Mouse (Mus musculus): ENCODE measurements around the gene Naip2.
"Not testable (repeated sequence)": the region's sequence is repeated elsewhere in the genome, so short reads cannot be mapped to it uniquely, and the experiment has no call there.

Gene Naip2

DNA sequence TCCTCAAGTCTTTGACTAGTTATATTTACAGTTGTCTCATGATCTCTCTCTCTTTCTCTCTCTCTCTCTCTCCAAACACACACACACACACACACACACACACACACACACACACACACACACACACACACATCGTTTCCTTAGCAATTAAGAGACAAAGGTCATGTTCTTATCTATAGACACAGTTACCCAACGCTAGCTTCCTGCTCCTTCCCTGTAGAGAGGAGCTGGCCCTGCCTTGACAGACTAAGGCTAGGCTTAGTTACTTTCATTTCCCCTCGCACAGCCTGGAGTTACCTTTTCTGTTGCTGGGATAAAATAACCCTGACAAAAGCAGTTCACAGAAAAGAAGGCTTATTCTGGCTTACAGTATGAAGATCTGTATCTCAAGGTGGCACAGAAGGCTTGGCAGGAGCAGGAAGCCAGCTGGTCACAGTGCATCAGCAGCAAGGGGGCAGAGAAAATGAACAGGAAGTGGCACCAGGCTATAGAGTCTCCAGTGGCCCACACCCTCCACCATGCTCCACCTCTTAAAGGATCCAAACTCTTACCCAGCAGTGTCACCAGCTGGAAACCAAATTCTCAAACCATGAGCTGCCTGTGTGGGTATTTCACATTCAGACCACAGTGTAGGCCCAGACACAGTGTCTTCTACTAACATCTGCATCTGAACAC, at the start of gene Naip2:
Naip2 (minus strand) TSS at position 434 of the 675 bp plus-strand sequence.
- in situ Hi-C loops (cut with MboI; ENCODE audit: low pct_unique_long_range_greater_than_20kb in 1 of 2, low sequenced_read_pairs in 2 of 2, unreplicated experiment in 1 of 2), result not testable (repeated sequence)

DNA sequence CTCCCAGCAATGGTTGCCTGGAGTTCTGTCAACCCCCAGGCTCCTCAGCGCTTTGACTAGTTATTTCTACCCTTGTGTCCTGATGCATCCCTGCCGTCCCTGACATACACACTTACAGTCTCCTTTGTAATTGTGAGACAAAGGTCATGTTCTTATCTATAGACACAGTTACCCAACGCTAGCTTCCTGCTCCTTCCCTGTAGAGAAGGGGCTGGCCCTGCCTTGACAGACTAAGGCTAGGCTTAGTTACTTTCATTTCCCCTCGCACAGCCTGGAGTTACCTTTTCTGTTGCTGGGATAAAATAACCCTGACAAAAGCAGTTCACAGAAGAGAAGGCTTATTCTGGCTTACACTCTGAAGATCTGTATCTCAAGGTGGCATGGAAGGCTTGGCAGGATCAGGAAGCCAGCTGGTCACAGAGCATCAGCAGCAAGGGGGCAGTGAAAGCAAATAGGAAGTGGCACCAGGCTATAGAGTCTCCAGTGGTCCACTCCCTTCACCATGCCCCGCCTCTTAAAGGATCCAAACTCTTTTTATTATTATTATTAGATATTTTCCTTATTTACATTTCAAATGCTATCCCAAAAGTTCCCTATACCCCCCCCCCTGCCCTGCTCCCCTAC, 45.1 kb upstream of the Naip2 start:
- in situ Hi-C loops (cut with MboI; ENCODE audit: low pct_unique_long_range_greater_than_20kb in 1 of 2, low sequenced_read_pairs in 2 of 2, unreplicated experiment in 1 of 2), result not testable (repeated sequence)

DNA sequence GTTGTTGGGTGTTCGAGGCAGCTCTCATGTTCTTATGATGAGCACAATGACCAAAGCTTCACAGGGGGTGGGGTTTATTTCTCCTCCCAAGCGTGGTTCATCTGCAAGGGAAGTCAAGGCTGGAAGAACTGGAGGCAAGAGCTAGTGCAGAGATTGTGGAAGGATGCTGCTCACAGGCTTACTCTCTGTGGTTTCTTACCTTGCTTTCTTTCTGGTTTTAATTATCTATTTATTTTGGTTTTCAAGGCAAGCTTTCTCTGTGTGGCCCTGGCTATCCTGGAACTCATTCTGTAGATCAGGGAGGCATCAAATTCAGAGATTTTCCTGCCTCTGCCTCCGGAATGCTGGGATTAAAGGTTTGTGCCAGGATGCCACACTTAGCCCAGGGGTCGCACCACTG, 44.3 kb upstream of the Naip2 start, which contains the start of gene Naip5:
Naip5 (minus strand) TSS at position 101 of the 400 bp plus-strand sequence.
- in situ Hi-C loops (cut with MboI; ENCODE audit: low pct_unique_long_range_greater_than_20kb in 1 of 2, low sequenced_read_pairs in 2 of 2, unreplicated experiment in 1 of 2), result not testable (repeated sequence)

DNA sequence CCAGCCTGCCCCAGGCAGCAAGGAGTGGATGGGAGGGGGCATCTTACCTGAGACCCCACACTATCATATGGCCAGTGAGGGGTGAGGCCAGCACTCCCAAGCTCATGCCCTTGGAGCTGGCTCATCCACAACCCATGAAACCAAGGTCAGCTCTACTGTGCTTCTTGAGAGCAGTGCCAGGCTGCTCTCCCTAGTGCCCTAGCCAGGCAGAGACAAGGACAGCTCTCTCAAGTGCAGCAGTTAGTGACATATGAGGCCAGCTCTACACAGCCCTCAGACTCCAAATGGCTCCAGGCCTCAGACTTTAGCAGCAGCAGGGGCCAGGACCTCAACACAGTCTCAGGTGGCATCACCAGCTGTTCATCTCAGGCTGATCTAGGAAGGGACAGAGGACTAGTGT, 41.8 kb upstream of the Naip2 start:
- in situ Hi-C loops (cut with MboI; ENCODE audit: low pct_unique_long_range_greater_than_20kb in 1 of 2, low sequenced_read_pairs in 2 of 2, unreplicated experiment in 1 of 2), result no loop called here

DNA sequence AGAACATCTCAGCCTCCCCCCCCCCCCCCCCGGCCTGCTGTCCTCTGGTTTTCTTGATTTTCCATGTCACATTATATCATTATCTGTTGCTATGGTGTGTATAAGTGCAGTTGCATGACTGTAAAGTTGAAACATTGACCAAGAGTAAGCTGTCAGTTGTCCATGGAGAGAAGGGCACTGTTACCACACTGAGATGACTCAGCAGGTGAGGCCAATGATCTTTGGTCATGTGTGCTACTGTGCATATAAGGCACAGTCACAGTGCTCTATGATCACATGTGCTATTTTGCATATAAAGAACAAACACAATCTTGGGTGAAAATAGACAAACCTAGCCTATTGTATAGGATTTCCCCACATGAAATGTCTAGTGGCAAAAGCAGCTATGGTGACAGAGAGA, 11.8 kb upstream of the Naip2 start:
- in situ Hi-C loops (cut with MboI; ENCODE audit: low pct_unique_long_range_greater_than_20kb in 1 of 2, low sequenced_read_pairs in 2 of 2, unreplicated experiment in 1 of 2), result not testable (repeated sequence)

DNA sequence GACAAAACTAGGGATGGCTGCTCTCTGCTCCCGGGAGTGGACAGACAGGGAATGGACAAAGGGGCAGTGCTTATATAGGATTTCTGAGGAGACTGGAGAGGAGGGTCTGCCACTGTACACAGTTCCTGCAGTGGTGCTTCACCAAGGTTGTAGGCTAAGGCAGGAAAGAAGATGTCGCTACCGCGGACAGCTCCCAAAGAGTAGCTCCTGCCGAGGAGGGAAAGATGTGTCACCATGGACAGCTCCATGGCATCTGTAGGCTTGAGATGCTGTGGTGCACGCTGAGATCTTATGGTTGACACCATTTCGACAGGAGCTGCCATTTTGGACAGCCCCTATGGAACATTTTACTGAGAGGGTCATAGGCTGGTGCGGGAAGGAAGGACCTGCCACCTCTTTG, 8.6 kb upstream of the Naip2 start:
- in situ Hi-C loops (cut with MboI; ENCODE audit: low pct_unique_long_range_greater_than_20kb in 1 of 2, low sequenced_read_pairs in 2 of 2, unreplicated experiment in 1 of 2), result no loop called here

DNA sequence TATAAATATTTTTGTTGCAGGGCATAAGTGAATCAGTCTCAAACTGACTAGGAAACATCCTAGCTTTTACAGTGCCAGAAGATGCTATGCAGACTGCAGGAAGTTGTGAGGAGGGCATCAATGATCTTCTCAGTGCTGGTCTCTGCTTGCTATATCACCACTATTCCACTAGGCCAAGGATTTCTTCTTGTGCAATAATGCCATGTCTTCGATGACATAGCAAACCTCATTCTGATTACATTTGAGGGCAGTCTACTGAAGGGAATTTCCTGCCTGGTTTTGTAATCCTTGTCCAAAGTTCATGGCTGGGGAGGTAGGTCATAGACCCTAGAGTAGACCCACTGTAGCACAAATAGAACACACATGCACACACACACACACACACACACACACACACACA, 1.4 kb upstream of the Naip2 start:
- in situ Hi-C loops (cut with MboI; ENCODE audit: low pct_unique_long_range_greater_than_20kb in 1 of 2, low sequenced_read_pairs in 2 of 2, unreplicated experiment in 1 of 2), result no loop called here

DNA sequence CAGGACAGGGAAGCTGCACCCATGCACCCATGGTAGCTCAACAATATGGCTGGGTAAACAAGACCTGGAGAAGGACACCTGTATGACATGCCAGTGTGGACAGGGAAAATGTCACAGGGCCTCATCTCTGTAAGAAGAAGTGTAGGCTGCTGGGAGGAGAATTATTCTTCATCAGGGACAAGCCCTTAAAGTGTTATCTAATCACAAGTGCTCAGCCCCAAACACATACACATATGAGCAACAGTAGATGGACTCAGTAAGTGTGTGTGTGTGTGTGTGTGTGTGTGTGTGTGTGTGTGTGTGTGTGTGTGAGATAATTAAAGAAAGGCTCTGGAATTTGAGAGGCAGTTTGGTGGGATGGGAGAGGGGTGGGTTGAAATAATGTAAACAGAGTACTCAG, 1.1 kb downstream of the Naip2 start:
- in situ Hi-C loops (cut with MboI; ENCODE audit: low pct_unique_long_range_greater_than_20kb in 1 of 2, low sequenced_read_pairs in 2 of 2, unreplicated experiment in 1 of 2), result no loop called here

DNA sequence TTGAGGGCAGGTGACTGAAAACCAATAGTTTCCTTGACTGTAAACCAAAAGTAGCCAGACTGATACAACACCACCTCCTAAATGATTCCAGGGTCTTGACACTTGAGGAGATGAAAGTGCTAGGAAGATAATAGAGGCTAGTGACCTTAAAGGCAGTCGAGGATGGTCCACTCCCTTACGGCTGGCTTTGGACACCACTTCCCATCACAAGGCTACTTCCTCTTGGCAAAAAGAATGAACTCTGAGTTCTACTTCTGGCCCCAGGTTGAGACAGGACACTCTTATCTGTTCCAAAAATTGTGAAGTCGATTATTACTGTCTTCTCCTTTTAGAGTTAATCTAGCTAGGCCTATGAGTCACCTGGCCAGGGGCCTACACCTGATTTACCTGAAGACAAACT, 6.5 kb downstream of the Naip2 start:
- in situ Hi-C loops (cut with MboI; ENCODE audit: low pct_unique_long_range_greater_than_20kb in 1 of 2, low sequenced_read_pairs in 2 of 2, unreplicated experiment in 1 of 2), result no loop called here

DNA sequence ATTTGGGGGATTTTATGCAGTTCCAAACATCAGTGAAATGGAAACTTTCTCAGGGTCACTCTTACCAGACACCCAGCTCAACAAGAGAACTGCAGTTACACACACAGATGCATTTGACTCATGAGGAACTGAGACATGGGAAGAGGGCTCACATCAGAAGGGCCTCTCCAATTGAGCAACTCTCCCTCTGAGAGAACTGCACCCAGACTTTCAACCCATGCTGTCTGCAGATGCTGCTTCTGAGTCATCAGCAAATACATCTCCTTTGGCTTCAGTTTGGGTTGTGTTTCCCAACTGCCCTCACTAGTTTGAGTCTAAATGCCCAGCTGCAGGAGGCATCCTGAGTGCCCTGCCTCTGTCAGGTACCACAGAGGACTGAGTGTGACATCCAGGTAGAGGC, 18.8 kb downstream of the Naip2 start:
- in situ Hi-C loops (cut with MboI; ENCODE audit: low pct_unique_long_range_greater_than_20kb in 1 of 2, low sequenced_read_pairs in 2 of 2, unreplicated experiment in 1 of 2), result not testable (repeated sequence)

DNA sequence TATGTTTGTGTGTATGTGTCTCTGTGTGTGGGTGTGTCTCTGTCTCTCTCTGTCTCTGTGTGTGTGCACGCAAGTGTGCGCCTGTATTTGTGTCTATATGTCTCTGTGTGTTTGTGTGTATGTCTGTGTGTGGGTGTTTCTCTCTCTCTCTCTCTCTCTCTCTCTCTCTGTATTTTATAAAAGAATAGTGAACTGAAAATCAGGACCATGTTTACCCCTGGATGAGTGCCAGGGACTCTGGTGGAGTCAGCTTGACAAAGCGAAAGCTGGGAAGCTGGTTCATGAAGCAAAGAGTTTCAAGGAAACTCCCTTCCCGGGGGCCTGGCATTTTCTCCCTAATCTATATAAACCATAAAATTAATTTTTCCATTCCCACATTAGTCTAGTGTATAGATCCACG, 27.5 kb downstream of the Naip2 start:
- in situ Hi-C loops (cut with MboI; ENCODE audit: low pct_unique_long_range_greater_than_20kb in 1 of 2, low sequenced_read_pairs in 2 of 2, unreplicated experiment in 1 of 2), result not testable (repeated sequence)

DNA sequence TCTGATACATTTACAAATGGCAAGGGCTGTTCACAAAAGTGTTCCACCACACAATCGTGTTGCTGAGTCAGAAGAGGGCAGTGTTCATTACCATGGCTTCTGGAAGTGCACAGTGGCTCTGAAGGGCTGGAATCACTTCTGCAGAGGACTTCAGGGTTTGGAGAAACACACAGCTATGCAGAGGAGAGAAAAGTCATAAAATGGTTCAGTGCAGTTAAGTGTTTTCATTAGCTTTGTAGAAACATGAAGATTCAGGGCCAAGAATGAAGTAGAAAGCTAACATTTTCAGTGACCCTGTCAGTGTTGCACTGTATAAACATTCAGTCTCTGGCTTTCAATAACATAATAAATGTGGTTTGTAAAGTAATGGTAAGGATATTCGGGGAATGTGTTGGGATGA, 35.5 kb downstream of the Naip2 start:
- in situ Hi-C loops (cut with MboI; ENCODE audit: low pct_unique_long_range_greater_than_20kb in 1 of 2, low sequenced_read_pairs in 2 of 2, unreplicated experiment in 1 of 2), result not testable (repeated sequence)

DNA sequence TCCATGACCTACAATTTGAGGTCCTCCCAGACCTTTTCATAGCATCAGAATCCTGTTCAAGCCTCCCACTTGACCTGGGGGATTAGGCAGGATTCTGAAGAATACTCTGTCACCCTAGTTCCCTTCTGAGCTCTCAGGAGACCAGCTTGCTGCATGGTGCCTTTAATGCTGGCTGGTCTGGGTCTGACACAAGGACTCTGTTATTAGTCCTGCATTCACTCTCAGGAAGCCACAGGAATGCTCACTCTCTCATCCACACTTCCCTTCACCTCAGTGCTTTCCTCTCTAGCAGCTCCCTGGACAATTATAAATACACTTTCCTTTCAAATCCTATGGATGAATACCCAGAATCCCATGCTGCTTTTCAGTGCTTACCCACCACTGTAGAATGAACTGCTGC, 39.4 kb downstream of the Naip2 start:
- in situ Hi-C loops (cut with MboI; ENCODE audit: low pct_unique_long_range_greater_than_20kb in 1 of 2, low sequenced_read_pairs in 2 of 2, unreplicated experiment in 1 of 2), result not testable (repeated sequence)

DNA sequence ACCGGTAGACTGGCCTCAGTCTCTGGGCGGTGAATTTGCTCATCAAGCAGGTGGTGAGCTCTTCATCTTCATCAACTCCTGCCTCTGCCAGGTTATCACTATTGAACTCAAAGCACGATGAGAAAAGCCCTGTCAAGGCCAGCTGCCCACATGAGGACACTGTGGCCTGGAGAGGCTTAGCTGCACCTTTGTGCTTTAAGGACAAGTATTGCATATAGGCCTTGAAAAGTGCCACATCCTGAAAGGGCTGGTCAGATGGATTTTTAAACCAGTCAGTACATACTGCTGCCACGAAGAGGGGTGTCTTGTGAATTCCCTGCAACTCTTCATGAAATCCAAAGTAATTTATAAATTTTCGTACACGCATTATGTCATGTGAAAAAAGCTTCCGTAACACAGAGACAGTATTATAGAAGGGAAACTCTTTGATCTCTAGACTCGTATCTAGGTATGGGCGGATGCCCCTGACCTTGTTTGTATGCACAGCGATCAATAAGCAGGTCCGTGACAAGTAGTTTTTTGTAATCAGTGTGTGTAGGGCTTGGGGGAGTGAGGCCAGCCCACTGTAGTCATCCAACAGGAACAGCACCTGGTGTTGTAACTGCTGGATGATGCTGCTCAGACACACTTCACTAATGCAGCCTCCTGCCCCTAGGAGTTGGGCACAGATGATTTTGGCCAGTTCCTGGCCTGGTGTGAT, 40.6 kb downstream of the Naip2 start:
- in situ Hi-C loops (cut with MboI; ENCODE audit: low pct_unique_long_range_greater_than_20kb in 1 of 2, low sequenced_read_pairs in 2 of 2, unreplicated experiment in 1 of 2), result not testable (repeated sequence)

DNA sequence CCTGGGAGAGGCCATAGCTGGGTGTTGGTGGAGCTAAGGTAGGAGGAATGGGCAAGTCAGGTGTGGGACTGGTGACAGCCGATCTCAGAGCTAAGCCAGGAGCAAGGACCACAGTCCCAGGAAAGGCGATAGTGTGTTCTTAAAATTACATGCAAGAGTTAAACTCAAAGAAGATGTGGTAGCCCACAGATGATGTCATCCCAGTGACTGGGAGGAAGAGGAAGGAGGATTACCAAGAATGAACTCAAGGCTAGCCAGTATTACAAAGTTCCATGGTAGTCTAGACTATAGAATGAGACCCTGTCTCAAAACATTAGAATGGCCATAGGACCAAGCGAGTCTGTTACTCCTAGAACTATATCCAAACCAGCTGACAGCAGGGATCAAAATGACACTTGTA, 45.3 kb downstream of the Naip2 start:
- in situ Hi-C loops (cut with MboI; ENCODE audit: low pct_unique_long_range_greater_than_20kb in 1 of 2, low sequenced_read_pairs in 2 of 2, unreplicated experiment in 1 of 2), result no loop called here

DNA sequence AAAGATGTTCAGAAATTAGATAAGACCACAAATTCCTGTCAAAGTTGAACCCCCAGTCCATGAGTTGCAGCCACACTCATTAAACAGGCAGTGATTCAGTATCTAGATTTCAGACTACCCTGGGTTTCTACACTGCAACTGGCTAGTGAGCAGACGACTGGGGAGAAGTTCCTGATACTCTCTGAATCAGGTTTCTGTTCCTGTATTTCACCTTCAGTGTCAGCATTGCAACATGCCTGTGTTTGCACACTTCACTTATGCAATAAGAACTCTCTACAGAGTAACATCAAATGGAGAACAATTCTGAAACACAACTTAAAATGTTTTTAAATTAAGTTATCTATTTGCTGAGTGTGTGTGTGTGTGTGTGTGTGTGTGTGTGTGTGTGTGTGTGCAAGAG, 49.2 kb downstream of the Naip2 start:
- in situ Hi-C loops (cut with MboI; ENCODE audit: low pct_unique_long_range_greater_than_20kb in 1 of 2, low sequenced_read_pairs in 2 of 2, unreplicated experiment in 1 of 2), result no loop called here

DNA sequence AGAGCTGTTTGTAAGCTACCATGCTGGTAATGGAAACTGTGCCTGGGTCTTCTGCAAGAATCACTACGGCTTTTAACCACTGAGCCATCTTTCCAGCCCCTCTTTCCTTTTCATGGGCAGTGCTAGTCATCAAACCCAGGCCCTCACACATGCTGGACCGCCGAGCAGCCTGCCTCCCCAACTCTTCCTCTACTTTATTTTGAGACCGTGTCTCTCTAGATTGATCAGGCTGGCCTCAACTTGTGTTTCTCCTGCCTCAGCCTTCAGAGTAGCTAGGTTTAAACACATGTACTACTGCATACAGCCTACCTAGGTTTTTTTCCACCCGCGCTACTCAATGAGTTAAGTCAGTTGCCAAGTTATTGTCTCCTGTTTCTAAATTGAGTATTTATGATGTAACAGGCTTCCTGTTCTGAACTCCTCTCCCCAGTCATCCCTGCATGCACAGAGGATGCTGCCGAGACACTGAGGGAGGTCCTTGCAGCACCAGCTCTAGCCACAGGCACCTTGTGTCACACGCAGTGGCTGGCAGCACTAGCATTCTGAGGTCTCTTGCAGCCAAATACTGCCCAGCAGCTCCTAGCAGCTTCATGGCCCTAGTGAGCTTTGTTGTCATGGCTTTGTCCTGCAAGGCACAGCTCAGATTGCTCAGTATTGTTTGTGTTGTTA, 60.1 kb downstream of the Naip2 start:
- in situ Hi-C loops (cut with MboI; ENCODE audit: low pct_unique_long_range_greater_than_20kb in 1 of 2, low sequenced_read_pairs in 2 of 2, unreplicated experiment in 1 of 2), result no loop called here

DNA sequence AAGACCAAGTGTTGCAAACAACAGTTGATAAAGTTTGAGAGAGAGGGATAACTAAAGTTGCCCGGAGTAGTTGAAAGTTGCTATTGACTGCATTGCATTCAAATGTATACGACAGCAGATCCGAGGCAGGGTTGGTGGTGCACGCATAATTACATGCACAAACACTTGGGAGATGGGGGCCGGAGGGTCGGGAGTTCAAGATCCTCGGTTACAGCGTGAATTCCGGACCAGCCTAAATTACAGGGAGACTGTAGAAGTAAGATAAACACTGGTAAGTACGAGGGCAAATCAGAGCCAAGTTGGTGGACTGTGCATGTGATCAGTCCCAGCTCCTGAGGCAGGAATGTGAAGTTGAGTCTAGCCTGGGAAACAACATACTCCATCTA, 76.6 kb downstream of the Naip2 start:
- in situ Hi-C loops (cut with MboI; ENCODE audit: low pct_unique_long_range_greater_than_20kb in 1 of 2, low sequenced_read_pairs in 2 of 2, unreplicated experiment in 1 of 2), result no loop called here

Measured in mouse embryonic stem cell (cell line).